Mouse (Mus musculus) small intestine, adult 2 months (tissue): ENCODE data around the gene Glyctk.

Experiments used
- CTCF ChIP-seq: fragments of 200-500 bp; IDR thresholded peaks from 2 replicates; pipeline ENCODE4 v1.5.1; 2012; ENCODE audit warnings: low read depth, mild to moderate bottlenecking, control low read depth, inconsistent platforms, low read length, moderate library complexity, mixed read lengths; ENCODE audit not compliant: insufficient replicate concordance, insufficient read length; ENCODE audit errors: extremely low read depth
- POLR2A ChIP-seq: fragments of 200-500 bp; IDR thresholded peaks from 2 replicates; pipeline ENCODE4 v1.6.1; 2012; ENCODE audit warnings: low read depth, mild to moderate bottlenecking, control low read depth, inconsistent platforms, low read length, moderate library complexity

DNA sequence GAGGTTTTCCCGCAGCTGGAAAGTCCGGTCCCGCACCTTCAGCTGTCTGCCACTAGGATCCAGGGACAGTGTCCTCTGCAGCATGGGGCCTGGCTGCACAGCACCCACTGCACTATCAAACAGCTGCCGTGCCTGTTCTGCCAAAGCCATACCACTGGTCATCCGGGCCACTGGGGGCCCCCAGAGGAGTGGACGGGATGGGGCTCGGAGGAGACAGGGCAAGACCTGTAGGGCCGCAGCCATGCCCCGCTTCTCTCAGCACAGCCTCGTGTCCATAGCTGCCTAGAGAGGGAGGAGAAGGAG is 364 bp downstream of the Glyctk start:
- TF ChIP-seq CTCF (no peak), POLR2A (no peak)
